Mouse (Mus musculus) right cerebral cortex, postnatal 25 days (tissue): ENCODE data around the gene Cfap300.

Experiments
- DNase-seq: peaks from one replicate; pipeline ENCODE4 v3.0.0; 2022

Cfap300 gene

GRCm38 (mm10) chr9:8042338-8043043 lies at the start of gene Cfap300:
Gene Cfap300, minus strand, starts transcription at chr9:8042823.
- peak; percentile 96 for DNase-seq

DNA sequence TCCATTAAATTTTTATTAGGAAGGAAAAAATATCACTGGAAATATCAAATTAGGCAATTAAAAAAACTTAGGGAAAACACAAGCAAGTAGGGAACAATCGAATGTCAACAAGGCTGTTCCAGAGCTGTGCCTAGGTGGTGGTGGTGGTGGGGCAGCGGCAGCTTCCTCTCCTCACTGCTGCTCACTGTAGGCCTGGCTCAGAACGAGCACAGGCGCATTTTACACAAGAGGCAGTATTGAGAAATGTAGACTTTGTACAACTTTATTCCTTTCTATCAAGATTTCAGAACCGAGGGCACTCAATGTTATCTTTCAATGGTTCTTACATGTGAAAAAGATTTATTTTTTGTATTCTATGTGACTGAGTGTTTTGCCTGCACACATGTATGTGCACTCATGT lies 36.3 kb upstream of the Cfap300 start:
- DNase-seq, result no peak

DNA sequence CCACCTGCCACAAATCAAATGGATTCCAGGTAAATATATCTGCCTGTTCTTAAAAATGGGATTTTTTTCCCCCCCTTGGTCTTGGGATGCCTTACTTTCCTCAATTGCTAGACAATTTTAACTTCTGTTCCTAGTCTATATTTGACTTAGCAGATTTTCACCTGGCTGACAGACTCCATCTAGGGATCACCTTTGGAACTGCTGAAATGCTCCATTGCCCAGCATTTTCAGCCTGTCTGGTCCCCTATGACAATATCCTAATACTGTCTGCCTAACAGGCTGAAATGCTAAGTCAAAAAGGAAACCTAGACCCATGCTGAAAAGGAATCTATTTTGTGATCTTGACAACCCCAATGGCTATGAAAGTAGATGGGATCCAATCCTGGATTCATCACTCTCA lies 31.7 kb upstream of the Cfap300 start:
- peak; percentile 8 for DNase-seq

DNA sequence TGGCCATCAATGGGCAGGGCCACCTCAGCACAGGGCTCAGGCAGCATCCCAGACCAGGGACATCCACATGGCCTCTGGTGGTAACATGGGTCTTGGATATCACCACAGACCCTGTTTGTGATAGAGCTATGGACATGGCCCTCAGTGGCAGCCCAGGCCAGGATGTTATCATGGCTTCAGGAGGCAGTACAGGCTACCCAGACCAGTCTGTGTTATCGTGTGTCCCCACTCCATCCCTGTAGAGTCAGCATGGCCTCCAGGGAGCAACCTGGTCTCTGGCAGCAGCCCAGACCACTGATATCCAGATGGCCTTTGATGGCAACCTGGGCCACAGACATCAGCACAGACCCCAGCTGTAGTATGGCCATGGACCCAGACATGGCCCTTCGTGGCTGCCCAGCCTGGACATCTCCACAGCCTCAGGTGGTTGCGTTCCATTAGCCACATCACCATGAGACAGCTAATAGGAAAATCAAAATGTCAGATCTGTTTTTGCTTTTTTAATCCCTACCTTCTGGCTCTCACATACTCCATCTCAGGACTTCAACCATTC lies 30.7 kb upstream of the Cfap300 start:
- DNase-seq, result no peak

- DNase-seq, result no peak
These were observed 17.0 kb upstream of the Cfap300 start for GRCm38 (mm10) chr9:8059636-8060035.

- no peak for DNase-seq
These were observed 12.2 kb upstream of the Cfap300 start for GRCm38 (mm10) chr9:8054831-8055230.

DNA sequence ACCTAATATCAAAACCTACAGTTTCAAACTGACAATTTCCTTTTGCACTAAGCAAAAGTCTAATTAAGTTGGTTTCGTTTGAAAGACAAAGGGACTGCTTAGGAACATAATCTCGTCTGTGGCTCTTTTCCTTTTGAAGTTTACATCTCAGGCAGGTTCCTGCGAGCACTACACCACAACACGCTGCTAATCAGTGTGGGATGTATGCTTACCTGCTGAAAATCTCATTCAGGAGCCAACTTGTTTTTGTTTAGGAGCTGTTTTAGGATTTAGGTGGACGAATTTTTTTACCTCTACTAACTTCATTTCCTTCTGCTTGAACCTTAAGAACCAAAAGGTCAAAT lies 393 bp upstream of the Cfap300 start:
- DNase-seq, result no peak

- no peak for DNase-seq
These were observed 7.1 kb downstream of the Cfap300 start for GRCm38 (mm10) chr9:8035546-8035945.

DNA sequence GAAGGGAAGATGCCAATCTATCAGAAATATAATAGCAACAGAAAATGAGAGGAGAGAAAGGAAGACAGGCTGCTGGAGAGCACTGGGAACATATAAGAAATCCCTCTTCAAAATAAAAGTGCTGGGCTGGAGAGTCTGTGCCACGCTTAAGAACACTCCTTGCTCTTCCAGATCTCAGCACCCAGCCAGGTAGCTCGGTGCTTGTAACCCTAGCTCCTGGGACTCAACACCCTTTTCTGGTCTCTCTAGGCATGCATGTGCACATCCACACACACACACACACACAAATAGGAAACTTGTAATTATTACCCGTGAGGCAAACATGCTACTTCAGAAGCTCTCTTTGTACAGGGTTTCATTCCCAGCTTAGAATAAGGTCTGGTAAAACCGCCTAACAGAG lies 7.5 kb downstream of the Cfap300 start:
- DNase-seq, result no peak

GRCm38 (mm10) chr9:8034143-8034542 lies 8.5 kb downstream of the Cfap300 start:
- DNase-seq, result no peak

- DNase-seq, result no peak
These were observed 9.8 kb downstream of the Cfap300 start for GRCm38 (mm10) chr9:8032847-8033246.

DNA sequence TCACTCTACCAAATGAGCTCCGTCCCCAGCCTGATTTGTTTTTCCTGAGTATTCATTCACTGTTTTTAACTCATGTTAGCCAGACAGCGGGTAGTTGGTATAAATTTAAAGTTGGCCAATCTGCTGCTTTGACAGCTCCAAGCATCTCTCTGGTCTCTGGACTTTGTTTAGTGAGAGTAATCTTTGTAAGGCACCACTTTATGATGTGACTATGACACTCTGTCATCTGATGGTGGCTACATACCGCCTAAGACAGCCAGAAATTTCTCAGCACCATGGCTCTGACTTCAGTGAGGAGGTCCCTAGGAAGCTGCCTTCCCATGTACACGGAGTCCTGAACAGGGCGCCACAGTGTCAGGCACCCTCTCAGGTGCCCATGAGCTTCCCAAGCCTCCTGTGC lies 24.0 kb downstream of the Cfap300 start:
- DNase-seq, result no peak

DNA sequence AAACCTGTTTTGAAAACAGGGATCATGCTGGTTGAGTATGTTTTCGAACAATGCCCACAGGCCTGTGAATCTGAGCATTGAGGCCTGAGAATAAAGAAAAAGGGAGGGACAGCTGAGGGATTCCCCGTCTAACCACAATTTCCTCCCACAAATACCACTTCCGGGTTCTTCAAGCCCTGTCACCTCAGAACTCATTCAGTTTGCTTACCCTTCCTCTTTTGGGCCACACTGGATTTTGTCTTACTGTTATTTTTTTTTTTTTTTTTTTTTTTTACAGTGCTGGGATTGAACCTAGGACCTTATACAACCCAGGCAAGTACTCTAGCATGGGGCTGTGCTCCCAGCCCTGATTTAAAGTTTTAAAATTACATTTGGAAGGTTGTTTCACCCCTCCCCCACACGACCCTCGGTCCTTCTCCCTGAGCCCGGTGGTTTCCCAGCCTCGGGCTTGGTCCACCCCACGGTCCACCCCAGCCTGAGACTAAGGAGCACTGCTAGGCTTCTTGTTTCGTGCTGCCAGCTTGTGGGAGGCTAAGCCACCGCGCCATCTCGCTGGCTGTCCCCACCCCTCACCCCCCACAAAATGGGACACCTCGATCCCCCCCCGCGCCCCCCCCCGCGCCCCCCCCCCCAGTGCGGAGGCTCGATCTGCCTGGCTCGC lies 25.2 kb downstream of the Cfap300 start:
- DNase-seq, result no peak

- DNase-seq, result peak; percentile 78
These were observed 38.1 kb downstream of the Cfap300 start, which contains the start of gene Yap1 for GRCm38 (mm10) chr9:8004370-8004991. Gene Yap1, minus strand, starts transcription at chr9:8004596.

DNA sequence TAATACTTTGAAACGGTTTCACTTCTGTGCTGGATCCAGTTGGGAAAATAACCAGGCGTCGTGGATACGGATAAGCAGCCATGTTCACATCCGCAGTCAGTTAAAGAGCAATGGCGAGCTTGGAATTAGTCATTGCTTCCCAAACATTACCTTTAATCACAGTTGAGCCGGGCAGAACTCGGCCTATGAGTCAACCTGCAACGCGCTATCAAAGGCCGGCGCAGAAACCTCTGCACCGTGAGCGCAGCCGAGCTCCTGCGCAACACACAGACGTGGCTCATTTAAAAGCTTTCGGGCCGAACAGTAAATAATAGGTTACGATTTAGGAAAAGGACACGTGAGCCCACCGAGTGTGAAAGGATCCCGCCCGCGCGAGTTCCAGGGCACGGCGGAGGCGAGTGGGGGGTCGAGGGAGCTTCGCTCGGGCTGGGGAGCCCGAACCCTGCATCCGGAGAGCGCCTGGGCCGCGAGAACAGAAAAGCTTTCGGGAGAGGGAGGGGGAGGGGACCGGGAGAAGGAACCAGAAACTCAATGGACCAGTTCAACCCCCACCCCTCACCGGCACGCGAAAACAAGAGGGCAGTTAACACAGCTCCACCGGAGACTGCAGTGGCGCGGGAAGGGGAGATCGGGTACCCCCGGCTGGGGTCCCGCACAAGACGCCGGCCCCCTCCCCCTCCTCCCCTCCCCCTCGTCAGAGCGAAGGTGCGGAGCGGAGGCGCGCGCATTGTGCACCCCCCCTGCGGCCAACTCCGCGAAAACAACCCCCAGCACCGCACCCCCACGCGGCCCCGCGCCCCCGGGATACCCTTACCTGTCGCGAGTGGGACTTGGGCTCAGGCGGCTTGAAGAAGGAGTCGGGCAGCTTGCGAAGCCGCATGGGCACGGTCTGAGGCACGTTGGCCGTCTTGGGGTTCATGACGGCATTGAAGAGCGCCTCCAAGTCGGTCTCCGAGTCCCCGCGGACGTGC lies 39.0 kb downstream of the Cfap300 start:
- peak; percentile 34 for DNase-seq

- no peak for DNase-seq
These were observed 39.8 kb downstream of the Cfap300 start for GRCm38 (mm10) chr9:8002806-8003205.

DNA sequence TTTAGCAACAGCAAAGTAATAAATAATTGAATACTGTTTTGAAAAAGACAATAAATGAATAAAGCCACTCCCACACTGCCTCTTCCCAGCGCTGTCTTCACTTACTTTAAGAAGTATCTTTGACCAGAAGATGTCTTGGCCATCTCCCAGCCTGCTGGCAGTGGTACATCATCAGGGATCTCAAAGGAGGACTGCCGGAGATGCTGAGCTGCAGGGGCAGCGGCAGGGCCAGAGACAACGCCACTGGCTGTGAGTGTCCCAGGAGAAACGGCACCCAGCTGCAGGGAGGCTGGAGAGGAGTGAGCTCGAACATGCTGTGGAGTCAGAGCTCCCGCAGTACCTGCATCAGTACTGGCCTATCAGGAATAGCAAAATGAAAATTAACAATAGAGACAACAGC lies 41.3 kb downstream of the Cfap300 start:
- DNase-seq, result no peak

- no peak for DNase-seq
These were observed 48.3 kb downstream of the Cfap300 start for GRCm38 (mm10) chr9:7994275-7994674.

DNA sequence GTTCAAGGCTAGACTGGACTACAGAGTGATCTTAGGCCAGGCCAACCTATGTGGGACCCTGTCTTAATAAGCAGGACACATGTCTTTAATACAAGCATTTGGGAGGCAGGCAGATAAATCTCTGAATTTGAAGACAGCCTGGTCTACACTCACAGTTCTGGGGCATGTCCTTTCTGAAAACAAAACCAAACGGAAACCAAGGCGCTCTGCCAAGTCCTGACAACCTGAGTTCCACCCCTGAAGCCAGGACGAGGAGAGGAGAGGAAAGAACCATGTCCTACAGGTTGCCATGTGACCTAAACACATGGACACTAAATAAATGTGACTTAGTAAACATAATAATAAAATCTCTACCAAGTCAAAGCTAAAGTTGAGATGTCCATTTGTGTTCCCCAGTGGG lies 50.0 kb downstream of the Cfap300 start:
- no peak for DNase-seq

DNA sequence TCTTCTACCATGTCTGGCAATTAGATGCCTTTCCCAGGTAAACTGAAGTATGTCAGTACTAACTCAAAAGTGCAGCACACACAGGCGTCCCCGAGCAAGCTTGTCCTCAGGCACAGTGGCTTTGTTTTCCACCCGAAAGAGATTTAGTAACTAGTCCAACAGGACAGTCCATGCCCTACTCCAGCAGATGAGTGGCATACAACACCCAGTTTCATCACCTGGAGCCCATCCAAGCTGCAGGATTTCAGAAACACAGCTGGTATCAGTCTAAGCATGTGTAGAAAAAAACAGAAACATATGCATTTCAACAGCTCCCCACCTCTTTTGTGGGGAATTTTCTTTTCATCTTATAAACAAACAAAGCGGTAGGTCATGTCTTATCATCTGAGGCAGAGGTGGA lies 51.7 kb downstream of the Cfap300 start:
- no peak for DNase-seq

DNA sequence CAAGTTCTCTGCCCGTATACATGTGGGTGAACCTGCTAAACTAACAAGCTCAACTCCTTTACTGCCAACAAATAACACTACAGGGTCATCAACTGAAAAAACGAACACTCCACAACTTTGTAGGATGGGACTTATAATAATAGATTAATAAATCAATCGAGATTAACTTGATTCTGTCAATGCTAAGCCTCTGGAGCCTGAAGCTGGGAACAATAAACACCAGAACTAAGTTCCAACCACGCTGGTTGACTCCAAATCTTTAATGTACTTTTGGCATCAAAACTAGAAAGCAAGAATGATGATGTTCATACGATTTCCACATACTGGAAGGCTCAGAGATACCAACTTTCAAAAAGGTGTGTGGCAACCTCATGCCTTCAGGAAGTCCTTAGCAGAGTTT lies 55.5 kb downstream of the Cfap300 start:
- DNase-seq, result no peak

- no peak for DNase-seq
These were observed 58.3 kb downstream of the Cfap300 start for GRCm38 (mm10) chr9:7984287-7984686.

- no peak for DNase-seq
These were observed 59.0 kb downstream of the Cfap300 start for GRCm38 (mm10) chr9:7983665-7984064.
